Mouse (Mus musculus) kidney, postnatal 25 days (tissue): ENCODE results near the gene Try5.
"Not testable (repeated sequence)": the region's sequence is repeated elsewhere in the genome, so short reads cannot be mapped to it uniquely, and the experiment has no call there.

ENCODE experiments used
- DNase-seq, 2 experiments: peaks; one replicate each; pipeline ENCODE4 v3.0.0; 2021; ENCODE audit warnings: mixed read lengths in 2 of 2

Try5 gene

DNA sequence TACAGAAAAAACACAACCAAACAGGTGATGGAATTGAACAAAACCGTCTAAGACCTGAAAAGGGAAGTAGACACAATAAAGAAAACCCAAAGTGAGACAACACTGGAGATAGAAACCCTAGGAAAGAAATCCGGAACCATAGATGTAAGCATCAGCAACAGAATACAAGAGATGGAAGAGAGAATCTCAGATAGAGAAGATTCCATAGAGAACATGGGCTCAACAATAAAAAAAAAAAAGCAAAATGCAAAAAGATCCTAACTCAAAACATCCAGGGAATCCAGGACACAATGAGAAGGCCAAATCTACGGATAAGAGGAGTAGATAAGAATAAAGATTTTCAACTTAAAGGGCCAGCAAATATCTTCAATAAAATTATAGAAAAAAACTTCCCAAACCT is at the start of gene Try5:
Gene Try5, minus strand, starts transcription at position 101 of the 400 bp plus-strand sequence.
- DNase-seq, result not testable (repeated sequence)

DNA sequence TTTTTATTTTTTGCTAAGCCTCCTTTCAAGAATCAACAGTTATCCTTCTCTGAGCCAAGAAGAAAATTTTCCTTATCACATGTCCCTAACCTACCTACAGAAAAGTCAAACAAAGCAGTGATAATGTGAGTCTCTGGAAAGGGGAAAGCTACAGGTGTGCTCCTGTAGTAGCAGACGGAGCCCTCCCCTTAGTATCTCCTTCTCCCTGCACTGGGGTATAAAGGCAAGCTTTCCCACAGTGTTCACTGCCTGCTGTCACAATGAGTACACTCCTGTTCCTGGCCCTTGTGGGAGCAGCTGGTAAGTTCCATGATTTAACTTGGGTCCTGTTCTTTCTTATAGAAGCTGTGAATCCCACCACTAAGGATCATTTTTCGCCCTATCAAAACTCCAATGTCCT is 37.3 kb upstream of the Try5 start, which contains the start of gene Try10:
Gene Try10, plus strand, starts transcription at position 174 of the 400 bp plus-strand sequence.
- no peak for DNase-seq

DNA sequence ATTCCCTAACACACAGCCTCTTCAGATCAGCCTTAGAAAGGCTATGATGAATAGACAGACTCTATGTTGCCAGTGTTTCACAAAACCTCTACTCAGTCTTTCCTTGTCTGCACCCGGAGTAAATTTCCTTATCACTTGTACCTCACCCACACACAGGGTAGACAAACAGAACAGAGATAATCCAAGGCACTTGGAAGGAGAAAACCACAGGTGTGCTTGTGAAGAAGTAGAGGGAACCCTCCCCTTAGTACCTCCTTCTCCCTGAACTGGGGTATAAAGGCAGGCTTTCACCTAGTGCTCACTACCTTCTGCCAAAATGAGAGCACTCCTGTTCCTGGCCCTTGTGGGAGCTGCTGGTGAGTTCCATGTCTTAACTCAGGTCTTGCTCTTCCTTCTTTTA is 14.7 kb downstream of the Try5 start, which contains the start of gene Try4:
Gene Try4, plus strand, starts transcription at position 301 of the 400 bp plus-strand sequence.
- DNase-seq, result no peak

DNA sequence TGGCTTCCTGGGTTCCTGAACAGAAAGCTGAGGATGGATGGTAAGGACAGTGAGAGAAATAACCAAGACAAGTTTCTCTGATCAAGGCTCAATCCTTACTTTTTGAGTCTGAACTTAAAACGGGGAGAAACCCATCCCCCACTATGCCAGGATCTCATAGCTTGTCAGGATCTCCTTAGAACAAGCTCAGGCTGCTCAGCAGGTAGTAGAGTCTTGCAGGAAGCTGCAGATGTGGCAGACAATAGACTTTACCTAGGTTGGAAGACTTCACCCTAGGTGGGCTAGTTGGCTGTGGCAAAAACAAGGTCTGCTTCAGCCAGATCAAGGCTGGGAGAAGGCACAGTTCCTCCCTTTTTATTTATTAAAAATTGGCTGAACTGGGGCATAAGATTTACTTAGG is 18.4 kb downstream of the Try5 start:
- no peak for DNase-seq

DNA sequence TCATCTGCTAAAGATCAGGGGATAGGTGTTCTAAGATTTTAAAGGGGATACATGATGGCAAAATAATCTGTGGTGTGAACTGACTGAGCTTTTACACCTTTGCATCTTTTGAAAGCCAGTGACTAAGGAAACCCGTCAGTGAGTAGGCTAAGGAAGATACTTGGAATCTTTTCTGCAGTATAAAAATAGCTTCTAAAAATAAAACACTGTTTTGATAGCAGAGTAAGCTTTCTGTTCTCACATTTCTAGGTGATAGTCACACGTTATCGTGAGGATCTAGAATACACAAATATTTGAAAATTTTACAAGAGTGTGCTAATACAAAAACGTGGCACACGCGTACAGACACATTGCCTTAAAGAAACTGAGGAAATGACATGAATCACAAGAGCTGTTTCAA is 50.5 kb downstream of the Try5 start:
- no peak for DNase-seq

DNA sequence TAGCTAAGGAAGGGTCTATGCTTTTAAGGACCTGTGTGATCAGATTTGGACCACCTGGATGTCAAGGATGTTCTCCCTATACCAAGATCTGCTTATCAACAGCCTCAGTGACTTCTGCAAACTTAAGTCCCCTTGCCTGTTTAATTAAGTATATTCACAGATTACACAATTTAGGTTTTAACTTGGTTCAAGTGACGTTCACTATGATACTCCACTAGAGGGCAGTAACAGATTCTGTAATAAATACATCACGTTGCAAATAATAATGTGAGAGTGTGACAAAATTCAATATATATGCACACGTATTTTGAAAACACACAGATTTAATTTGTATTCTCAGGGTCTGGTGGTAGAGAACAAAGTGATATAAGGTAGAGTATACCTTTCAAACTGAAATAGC is 53.8 kb downstream of the Try5 start:
- DNase-seq, result no peak
